Mouse (Mus musculus) CH12.LX (cell line): Measurements from ENCODE around the gene Nfatc2.

Experiments
- BHLHE40 ChIP-seq: IDR thresholded peaks from 2 replicates; pipeline ENCODE4 v1.6.1; 2011; ENCODE audit warnings: mild to moderate bottlenecking, low read depth, low read length, improper control_type of control experiment
- CTCF ChIP-seq, 2 experiments: IDR thresholded peaks in 1 of 2; conservative IDR thresholded peaks in 1 of 2; 2 replicates each; pipeline ENCODE4 v1.5.1; 2011 to 2012; ENCODE audit warnings: low read depth in 2 of 2, low read length in 2 of 2, improper control_type of control experiment in 1 of 2, inconsistent platforms in 1 of 2, mild to moderate bottlenecking in 1 of 2, moderate library complexity in 1 of 2
- E2F4 ChIP-seq: IDR thresholded peaks from 2 replicates; pipeline ENCODE4 v1.6.1; 2011; ENCODE audit warnings: low read depth, low read length, improper control_type of control experiment; ENCODE audit not compliant: insufficient replicate concordance
- EP300 ChIP-seq: IDR thresholded peaks from 2 replicates; pipeline ENCODE4 v1.6.1; 2011; ENCODE audit warnings: low read length, improper control_type of control experiment
- IRF4 ChIP-seq: IDR thresholded peaks from 2 replicates; pipeline ENCODE4 v1.6.1; 2014; ENCODE audit warnings: low read depth, mild to moderate bottlenecking, inconsistent platforms, low read length, improper control_type of control experiment
- KAT2A ChIP-seq: IDR thresholded peaks from 2 replicates; pipeline ENCODE4 v1.6.1; 2012; ENCODE audit warnings: low read length, improper control_type of control experiment, inconsistent platforms; ENCODE audit not compliant: insufficient replicate concordance
- MAFK ChIP-seq: IDR thresholded peaks from 2 replicates; pipeline ENCODE4 v1.6.1; 2011; ENCODE audit warnings: low read length, improper control_type of control experiment; ENCODE audit not compliant: insufficient replicate concordance
- MAX ChIP-seq: IDR thresholded peaks from 2 replicates; pipeline ENCODE4 v1.6.1; 2011; ENCODE audit warnings: low read length, improper control_type of control experiment
- MEF2A ChIP-seq: IDR thresholded peaks from 2 replicates; pipeline ENCODE4 v1.6.1; 2014; ENCODE audit warnings: low read depth, mild to moderate bottlenecking, inconsistent platforms, low read length, improper control_type of control experiment, borderline replicate concordance
- MXI1 ChIP-seq: IDR thresholded peaks from 2 replicates; pipeline ENCODE4 v1.6.1; 2011; ENCODE audit warnings: mild to moderate bottlenecking, low read depth, low read length, improper control_type of control experiment
- NRF1 ChIP-seq: IDR thresholded peaks from 2 replicates; pipeline ENCODE4 v1.6.1; 2014; ENCODE audit warnings: low read depth, mild to moderate bottlenecking, inconsistent platforms, low read length, improper control_type of control experiment, moderate library complexity
- POLR2A ChIP-seq: IDR thresholded peaks from 2 replicates; pipeline ENCODE4 v1.6.1; 2011; ENCODE audit warnings: low read depth, mild to moderate bottlenecking, improper control_type of control experiment, low read length
- SIN3A ChIP-seq: IDR thresholded peaks from 2 replicates; pipeline ENCODE4 v1.6.1; 2012; ENCODE audit warnings: low read length, improper control_type of control experiment, inconsistent platforms
- SMC3 ChIP-seq: IDR thresholded peaks from 2 replicates; pipeline ENCODE4 v1.6.1; 2011; ENCODE audit warnings: low read depth, low read length, improper control_type of control experiment

DNA sequence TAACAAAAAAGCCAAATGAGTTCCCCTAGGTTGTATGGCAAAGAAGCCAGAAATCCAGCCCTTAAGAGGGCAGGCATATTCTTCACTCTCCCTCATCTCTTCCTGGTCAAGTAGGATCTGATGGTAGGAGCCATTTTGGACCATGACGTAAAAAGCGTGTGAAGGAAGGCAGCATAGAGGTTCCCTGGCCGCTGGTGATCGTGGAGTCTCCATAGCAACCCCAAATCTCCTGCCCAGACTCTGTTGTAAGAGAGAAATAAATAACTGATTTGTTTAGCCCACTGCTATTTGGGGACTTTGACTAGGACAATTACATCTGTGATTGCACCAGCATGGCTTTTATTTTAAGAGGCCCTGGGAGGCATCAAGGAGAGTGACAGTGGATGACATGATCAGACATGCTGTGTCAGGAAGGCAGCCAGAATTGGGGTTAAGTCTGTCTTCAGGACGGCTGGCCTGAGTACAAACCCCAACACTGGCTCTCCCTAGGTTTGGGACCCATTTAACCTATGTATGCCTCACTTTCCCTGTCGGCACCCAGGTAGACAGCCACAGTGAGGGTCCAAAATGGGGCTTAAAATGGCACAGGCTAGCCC, 8.3 kb upstream of the Nfatc2 start:
- TF ChIP-seq CTCF (conservative IDR thresholded peaks at IDR 0.05 in 1 of 2, IDR thresholded peaks at IDR 0.05 in 1 of 2; ENCODE audit: low read depth in 2 of 2, low read length in 2 of 2) (no peak), NRF1 (no peak), SIN3A (no peak), MXI1 (no peak), POLR2A (no peak), MAX (no peak), BHLHE40 (no peak), E2F4 (no peak), SMC3 (no peak), MEF2A (no peak), MAFK (no peak), KAT2A (no peak), EP300 (no peak), IRF4 (no peak)
